Mouse (Mus musculus): ENCODE data around the gene Acsbg1. TPM values are rescaled to one million over a fixed set of nuclear protein-coding genes. Genes with fewer than 3 reads are reported as not detected.

Acsbg1 gene
- polyA plus RNA-seq, 1 experiment from 2014 or later = 18.4 TPM

- Histone ChIP-seq H3K9me3 (ENCODE audit: control insufficient read depth, low read length) (no peaks in the 10 kb centered on the region), H3K36me3 (ENCODE audit: control insufficient read depth, insufficient read depth, low read length) (no peaks in the 10 kb centered on the region), H3K27me3 (ENCODE audit: control insufficient read depth, insufficient read depth, low read length) (no peaks in the 10 kb centered on the region), H3K4me1 (replicated peaks; ENCODE audit: control insufficient read depth, insufficient read depth, low read length) (no peaks in the 10 kb centered on the region), H3K4me2 (ENCODE audit: low read depth, low read length, severe bottlenecking) (no peak overlapping the region), H3K4me3 (ENCODE audit: low read depth, low read length) (no peak overlapping the region), H3K9ac (ENCODE audit: low read length) (no peak overlapping the region), H3K27ac (ENCODE audit: low read depth, low read length) (no peak overlapping the region)
- ATAC-seq (replicated peaks; ENCODE audit: low FRiP score) (no peak), DNase-seq (ENCODE audit: low spot score) (no peak)
- WGBS = 90% methylated on average over 2 of the region's 2 CpGs
These were observed 19.5 kb downstream of the Acsbg1 start for GRCm38 (mm10) chr9:54642149-54642548.

- no peaks in the 10 kb centered on the region for H3K36me3 ChIP-seq (ENCODE audit: control insufficient read depth, insufficient read depth, low read length)
- no peak overlapping the region for H3K4me3 ChIP-seq (ENCODE audit: low read depth, low read length)
- H3K27me3 ChIP-seq (ENCODE audit: control insufficient read depth, insufficient read depth, low read length) = no peaks in the 10 kb centered on the region
- no peak overlapping the region for H3K4me2 ChIP-seq (ENCODE audit: low read depth, low read length, severe bottlenecking)
- no peaks in the 10 kb centered on the region for H3K9me3 ChIP-seq (ENCODE audit: control insufficient read depth, low read length)
- 78% methylated on average over 3 of the region's 3 CpGs for WGBS
- ATAC-seq (replicated peaks; ENCODE audit: low FRiP score) (no peak), DNase-seq (ENCODE audit: low spot score) (no peak)
- no peak overlapping the region for H3K9ac ChIP-seq (ENCODE audit: low read length)
- H3K4me1 ChIP-seq (replicated peaks; ENCODE audit: control insufficient read depth, insufficient read depth, low read length) = no peaks in the 10 kb centered on the region
- no peak overlapping the region for H3K27ac ChIP-seq (ENCODE audit: low read depth, low read length)
These were observed 20.1 kb downstream of the Acsbg1 start for GRCm38 (mm10) chr9:54641548-54641947.

- no peak overlapping the region for H3K4me3 ChIP-seq (ENCODE audit: low read depth, low read length)
- WGBS = 69% methylated on average over 2 of the region's 2 CpGs
- H3K36me3 ChIP-seq (ENCODE audit: control insufficient read depth, insufficient read depth, low read length) = no peaks in the 10 kb centered on the region
These were observed 22.5 kb downstream of the Acsbg1 start for GRCm38 (mm10) chr9:54639192-54639591.

GRCm38 (mm10) chr9:54637510-54638314 lies 24.0 kb downstream of the Acsbg1 start:
- Histone ChIP-seq H3K4me3 (ENCODE audit: low read depth, low read length) (no peak overlapping the region), H3K9me3 (ENCODE audit: control insufficient read depth, low read length) (no peaks in the 10 kb centered on the region), H3K4me2 (ENCODE audit: low read depth, low read length, severe bottlenecking) (no peak overlapping the region), H3K4me1 (replicated peaks; ENCODE audit: control insufficient read depth, insufficient read depth, low read length) (no peaks in the 10 kb centered on the region), H3K36me3 (ENCODE audit: control insufficient read depth, insufficient read depth, low read length) (no peaks in the 10 kb centered on the region), H3K27ac (ENCODE audit: low read depth, low read length) (no peak overlapping the region), H3K27me3 (ENCODE audit: control insufficient read depth, insufficient read depth, low read length) (no peaks in the 10 kb centered on the region), H3K9ac (ENCODE audit: low read length) (no peak overlapping the region)
- 66% methylated on average over 5 of the region's 5 CpGs for WGBS
- DNase-seq (ENCODE audit: low spot score) = no peak
- ATAC-seq (replicated peaks; ENCODE audit: low FRiP score) = no peak

More at GRCm38 (mm10) chr9:54639192-54639591, 22.5 kb downstream of the Acsbg1 start:
- H3K4me2 ChIP-seq (ENCODE audit: low read depth, low read length, severe bottlenecking) = no peak overlapping the region
- H3K27me3 ChIP-seq (ENCODE audit: control insufficient read depth, insufficient read depth, low read length) = no peaks in the 10 kb centered on the region
- no peaks in the 10 kb centered on the region for H3K9me3 ChIP-seq (ENCODE audit: control insufficient read depth, low read length)
- no peak overlapping the region for H3K9ac ChIP-seq (ENCODE audit: low read length)
- H3K4me1 ChIP-seq (replicated peaks; ENCODE audit: control insufficient read depth, insufficient read depth, low read length) = no peaks in the 10 kb centered on the region
- ATAC-seq (replicated peaks; ENCODE audit: low FRiP score) (no peak), DNase-seq (ENCODE audit: low spot score) (no peak)
- no peak overlapping the region for H3K27ac ChIP-seq (ENCODE audit: low read depth, low read length)

GRCm38 (mm10) chr9:54633401-54633800 lies 28.3 kb downstream of the Acsbg1 start:
- 87% methylated on average over 2 of the region's 2 CpGs for WGBS
- no peaks in the 10 kb centered on the region for H3K4me1 ChIP-seq (replicated peaks; ENCODE audit: control insufficient read depth, insufficient read depth, low read length)
- DNase-seq (ENCODE audit: low spot score) = no peak
- no peaks in the 10 kb centered on the region for H3K9me3 ChIP-seq (ENCODE audit: control insufficient read depth, low read length)
- no peak overlapping the region for H3K9ac ChIP-seq (ENCODE audit: low read length)
- H3K36me3 ChIP-seq (ENCODE audit: control insufficient read depth, insufficient read depth, low read length) = no peaks in the 10 kb centered on the region
- no peak for ATAC-seq (replicated peaks; ENCODE audit: low FRiP score)
- H3K27ac ChIP-seq (ENCODE audit: low read depth, low read length) = no peak overlapping the region
- no peak overlapping the region for H3K4me2 ChIP-seq (ENCODE audit: low read depth, low read length, severe bottlenecking)
- H3K4me3 ChIP-seq (ENCODE audit: low read depth, low read length) = no peak overlapping the region
- no peaks in the 10 kb centered on the region for H3K27me3 ChIP-seq (ENCODE audit: control insufficient read depth, insufficient read depth, low read length)

GRCm38 (mm10) chr9:54630905-54631304 lies 30.8 kb downstream of the Acsbg1 start:
- H3K36me3 ChIP-seq (ENCODE audit: control insufficient read depth, insufficient read depth, low read length) = no peaks in the 10 kb centered on the region
- DNase-seq (ENCODE audit: low spot score) = no peak
- H3K4me2 ChIP-seq (ENCODE audit: low read depth, low read length, severe bottlenecking) = no peak overlapping the region
- no peaks in the 10 kb centered on the region for H3K4me1 ChIP-seq (replicated peaks; ENCODE audit: control insufficient read depth, insufficient read depth, low read length)
- H3K4me3 ChIP-seq (ENCODE audit: low read depth, low read length) = no peak overlapping the region
- H3K9me3 ChIP-seq (ENCODE audit: control insufficient read depth, low read length) = no peaks in the 10 kb centered on the region
- H3K27me3 ChIP-seq (ENCODE audit: control insufficient read depth, insufficient read depth, low read length) = no peaks in the 10 kb centered on the region
- no peak overlapping the region for H3K9ac ChIP-seq (ENCODE audit: low read length)
- no peak overlapping the region for H3K27ac ChIP-seq (ENCODE audit: low read depth, low read length)
- no peak for ATAC-seq (replicated peaks; ENCODE audit: low FRiP score)

- 75% methylated on average over 5 of the region's 5 CpGs for WGBS
- Histone ChIP-seq H3K36me3 (ENCODE audit: control insufficient read depth, insufficient read depth, low read length) (no peaks in the 10 kb centered on the region), H3K4me1 (replicated peaks; ENCODE audit: control insufficient read depth, insufficient read depth, low read length) (no peaks in the 10 kb centered on the region), H3K27ac (ENCODE audit: low read depth, low read length) (no peak overlapping the region), H3K4me2 (ENCODE audit: low read depth, low read length, severe bottlenecking) (no peak overlapping the region), H3K9ac (ENCODE audit: low read length) (no peak overlapping the region), H3K4me3 (ENCODE audit: low read depth, low read length) (no peak overlapping the region), H3K9me3 (ENCODE audit: control insufficient read depth, low read length) (no peaks in the 10 kb centered on the region), H3K27me3 (ENCODE audit: control insufficient read depth, insufficient read depth, low read length) (no peaks in the 10 kb centered on the region)
- ATAC-seq (replicated peaks; ENCODE audit: low FRiP score) = no peak
- DNase-seq (ENCODE audit: low spot score) = no peak
These were observed 31.9 kb downstream of the Acsbg1 start for GRCm38 (mm10) chr9:54629613-54630261.

- H3K27me3 ChIP-seq (ENCODE audit: control insufficient read depth, insufficient read depth, low read length) = no peaks in the 10 kb centered on the region
- no peak overlapping the region for H3K27ac ChIP-seq (ENCODE audit: low read depth, low read length)
- 87% methylated on average over 4 of the region's 4 CpGs for WGBS
- no peak overlapping the region for H3K4me2 ChIP-seq (ENCODE audit: low read depth, low read length, severe bottlenecking)
- ATAC-seq (replicated peaks; ENCODE audit: low FRiP score) = no peak
- H3K4me1 ChIP-seq (replicated peaks; ENCODE audit: control insufficient read depth, insufficient read depth, low read length) = no peaks in the 10 kb centered on the region
- no peaks in the 10 kb centered on the region for H3K36me3 ChIP-seq (ENCODE audit: control insufficient read depth, insufficient read depth, low read length)
- H3K9me3 ChIP-seq (ENCODE audit: control insufficient read depth, low read length) = no peaks in the 10 kb centered on the region
- no peak overlapping the region for H3K4me3 ChIP-seq (ENCODE audit: low read depth, low read length)
- no peak overlapping the region for H3K9ac ChIP-seq (ENCODE audit: low read length)
- DNase-seq (ENCODE audit: low spot score) = no peak
These were observed 32.9 kb downstream of the Acsbg1 start for GRCm38 (mm10) chr9:54628752-54629151.

- no peak for ATAC-seq (replicated peaks; ENCODE audit: low FRiP score)
- 94% methylated on average over 5 of the region's 5 CpGs for WGBS
- Histone ChIP-seq H3K27me3 (ENCODE audit: control insufficient read depth, insufficient read depth, low read length) (no peaks in the 10 kb centered on the region), H3K4me1 (replicated peaks; ENCODE audit: control insufficient read depth, insufficient read depth, low read length) (no peaks in the 10 kb centered on the region), H3K4me3 (ENCODE audit: low read depth, low read length) (no peak overlapping the region), H3K9me3 (ENCODE audit: control insufficient read depth, low read length) (no peaks in the 10 kb centered on the region), H3K4me2 (ENCODE audit: low read depth, low read length, severe bottlenecking) (no peak overlapping the region), H3K9ac (ENCODE audit: low read length) (no peak overlapping the region), H3K27ac (ENCODE audit: low read depth, low read length) (no peak overlapping the region), H3K36me3 (ENCODE audit: control insufficient read depth, insufficient read depth, low read length) (no peaks in the 10 kb centered on the region)
- no peak for DNase-seq (ENCODE audit: low spot score)
These were observed 34.4 kb downstream of the Acsbg1 start for GRCm38 (mm10) chr9:54627240-54627639.
